Mouse (Mus musculus): ENCODE measurements around the gene Zdhhc13.

Gene Zdhhc13

GRCm38 (mm10) chr7:48788851-48789572, at the start of gene Zdhhc13:
TSS of gene Zdhhc13 (plus strand) at chr7:48789003.
- peak; percentile 95 for DNase-seq

- peak; percentile 80 for DNase-seq
Observed at GRCm38 (mm10) chr7:48749298-48750163, 39.3 kb upstream of the Zdhhc13 start.

GRCm38 (mm10) chr7:48750164-48750809, 38.5 kb upstream of the Zdhhc13 start:
- DNase-seq: peak; percentile 2

GRCm38 (mm10) chr7:48751222-48751621, 37.6 kb upstream of the Zdhhc13 start:
- no peak for DNase-seq

GRCm38 (mm10) chr7:48754415-48754974, 34.3 kb upstream of the Zdhhc13 start:
- no peak for DNase-seq

GRCm38 (mm10) chr7:48755825-48756224, 33.0 kb upstream of the Zdhhc13 start:
- DNase-seq: no peak

GRCm38 (mm10) chr7:48756306-48756931, 32.4 kb upstream of the Zdhhc13 start:
- DNase-seq: no peak

GRCm38 (mm10) chr7:48758083-48758482, 30.7 kb upstream of the Zdhhc13 start:
- DNase-seq: no peak

GRCm38 (mm10) chr7:48760789-48761188, 28.0 kb upstream of the Zdhhc13 start:
- no peak for DNase-seq

- no peak for DNase-seq
Observed at GRCm38 (mm10) chr7:48762289-48762688, 26.5 kb upstream of the Zdhhc13 start.

GRCm38 (mm10) chr7:48762721-48763120, 26.1 kb upstream of the Zdhhc13 start:
- DNase-seq: no peak

- DNase-seq: no peak
Observed at GRCm38 (mm10) chr7:48765959-48766358, 22.8 kb upstream of the Zdhhc13 start.

- DNase-seq: no peak
Observed at GRCm38 (mm10) chr7:48769721-48770120, 19.1 kb upstream of the Zdhhc13 start.

GRCm38 (mm10) chr7:48772060-48772734, 16.6 kb upstream of the Zdhhc13 start:
- no peak for DNase-seq

GRCm38 (mm10) chr7:48773333-48773732, 15.5 kb upstream of the Zdhhc13 start:
- DNase-seq: no peak

- no peak for DNase-seq
Observed at GRCm38 (mm10) chr7:48774633-48775032, 14.2 kb upstream of the Zdhhc13 start.

- no peak for DNase-seq
Observed at GRCm38 (mm10) chr7:48775436-48775835, 13.4 kb upstream of the Zdhhc13 start.

GRCm38 (mm10) chr7:48777721-48778504, 10.9 kb upstream of the Zdhhc13 start:
- no peak for DNase-seq

GRCm38 (mm10) chr7:48779110-48779509, 9.7 kb upstream of the Zdhhc13 start:
- no peak for DNase-seq

- DNase-seq: no peak
Observed at GRCm38 (mm10) chr7:48782432-48782831, 6.4 kb upstream of the Zdhhc13 start.
